Mouse (Mus musculus): ENCODE results near the gene Pnkd. TPM values are rescaled to one million over a fixed set of nuclear protein-coding genes. Genes with fewer than 3 reads are reported as not detected.
A peak's percentile ranks its signal among the peaks of the same experiment; 100 is the strongest.

The Pnkd gene
- total and polyA plus RNA-seq, 2 experiments from 2014 or later: 310 to 345 TPM

DNA sequence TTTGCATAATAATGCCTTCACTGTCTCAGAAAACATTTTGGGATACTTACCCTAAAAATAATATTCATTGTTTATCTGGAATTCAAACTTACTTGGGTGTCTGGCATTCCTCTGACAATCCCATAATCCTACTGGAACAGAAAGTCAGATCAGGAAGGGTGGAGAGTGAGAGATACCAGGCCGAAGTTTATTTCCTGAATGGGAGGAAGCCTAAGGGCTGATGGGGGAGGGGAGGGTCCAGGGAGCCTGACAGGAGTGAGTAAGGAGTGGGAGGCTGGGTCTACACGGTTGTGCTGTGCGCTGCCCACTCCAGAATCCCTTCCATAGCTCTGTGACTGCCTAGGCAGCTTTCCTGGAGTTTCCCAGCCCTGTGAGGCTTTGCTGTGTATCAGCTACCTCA is 25.0 kb downstream of the Pnkd start:
- no peak overlapping the region for H3K4me2 ChIP-seq (ENCODE audit: low read depth, low read length)

DNA sequence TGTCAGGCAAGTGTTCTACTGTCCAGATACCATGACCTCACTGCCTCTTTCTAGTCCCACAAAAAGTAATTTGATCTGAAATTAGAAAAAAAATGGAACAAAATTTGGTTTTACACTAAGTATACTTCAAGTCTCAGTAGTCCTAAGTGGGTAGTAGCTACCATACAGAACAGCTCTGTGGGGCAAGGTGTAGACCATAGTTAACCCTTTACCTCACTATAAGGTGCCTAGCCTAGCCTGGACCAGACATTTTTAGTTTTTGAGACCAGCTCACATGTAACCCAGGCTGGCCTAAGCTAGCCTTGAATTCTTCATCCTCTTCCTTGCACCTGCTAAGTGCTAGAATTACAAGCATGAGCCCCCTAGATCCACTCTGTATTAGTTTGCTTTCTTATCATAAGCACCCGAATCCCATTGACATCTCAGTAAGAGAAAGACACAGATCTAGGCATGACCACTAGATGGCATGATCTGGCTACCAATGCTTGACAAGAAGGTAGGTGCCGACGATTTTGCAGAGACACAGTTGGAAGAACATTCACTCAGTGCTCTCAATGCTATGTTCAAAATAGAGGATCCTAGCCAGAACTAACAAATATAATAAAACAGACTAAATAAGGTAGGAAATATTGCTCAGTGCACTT is 28.4 kb downstream of the Pnkd start:
- Histone ChIP-seq H3K36me3 (replicated peaks; ENCODE audit: control insufficient read depth, insufficient read depth, low read length) (no peaks in the 10 kb centered on the region), H3K4me1 (ENCODE audit: control insufficient read depth, insufficient read depth) (peaks cover 21% of the 10 kb centered on the region), H3K9me3 (replicated peaks; ENCODE audit: control insufficient read depth, low read length) (no peaks in the 10 kb centered on the region), H3K27ac (ENCODE audit: low read depth) (peak overlapping the region; percentile 5; the same call in 1 of the 2 replicates), H3K4me3 (ENCODE audit: low read depth, low read length) (no peak overlapping the region), H3K27me3 (ENCODE audit: control insufficient read depth, insufficient read depth, low read length) (no peaks in the 10 kb centered on the region), H3K9ac (replicated peaks; ENCODE audit: low read depth, low read length) (no peak overlapping the region), H3K4me2 (ENCODE audit: low read depth, low read length) (no peak overlapping the region)
- 2% methylated on average over 3 of the region's 3 CpGs for WGBS
- DNase-seq (ENCODE audit: low spot score) (peak; percentile 90), ATAC-seq (ENCODE audit: insufficient read depth, low read depth) (peak; percentile 34; the same call in 1 of the 2 replicates)
- no peak for TF ChIP-seq EP300 (IDR thresholded peaks at IDR 0.05; ENCODE audit: low read depth)
- TF ChIP-seq CTCF (IDR thresholded peaks at IDR 0.05; ENCODE audit: low read depth): peak; percentile 97

More for the DNA sequence above, 25.0 kb downstream of the Pnkd start:
- H3K27ac ChIP-seq (ENCODE audit: low read depth): peak overlapping the region; percentile 79
- H3K9ac ChIP-seq (replicated peaks; ENCODE audit: low read depth, low read length): no peak overlapping the region
- no peak overlapping the region for H3K4me3 ChIP-seq (ENCODE audit: low read depth, low read length)
- H3K36me3 ChIP-seq (replicated peaks; ENCODE audit: control insufficient read depth, insufficient read depth, low read length): no peaks in the 10 kb centered on the region
- TF ChIP-seq CTCF (IDR thresholded peaks at IDR 0.05; ENCODE audit: low read depth) (no peak), EP300 (IDR thresholded peaks at IDR 0.05; ENCODE audit: low read depth) (no peak)
- 0 out of 2 replicates have a peak, but pooled peaks have one; percentile 31 for ATAC-seq (ENCODE audit: insufficient read depth, low read depth)
- peaks cover 24% of the 10 kb centered on the region for H3K4me1 ChIP-seq (ENCODE audit: control insufficient read depth, insufficient read depth)
- DNase-seq (ENCODE audit: low spot score): no peak
- WGBS: 23% methylated on average over 3 of the region's 3 CpGs
- no peaks in the 10 kb centered on the region for H3K9me3 ChIP-seq (replicated peaks; ENCODE audit: control insufficient read depth, low read length)
- H3K27me3 ChIP-seq (ENCODE audit: control insufficient read depth, insufficient read depth, low read length): no peaks in the 10 kb centered on the region

DNA sequence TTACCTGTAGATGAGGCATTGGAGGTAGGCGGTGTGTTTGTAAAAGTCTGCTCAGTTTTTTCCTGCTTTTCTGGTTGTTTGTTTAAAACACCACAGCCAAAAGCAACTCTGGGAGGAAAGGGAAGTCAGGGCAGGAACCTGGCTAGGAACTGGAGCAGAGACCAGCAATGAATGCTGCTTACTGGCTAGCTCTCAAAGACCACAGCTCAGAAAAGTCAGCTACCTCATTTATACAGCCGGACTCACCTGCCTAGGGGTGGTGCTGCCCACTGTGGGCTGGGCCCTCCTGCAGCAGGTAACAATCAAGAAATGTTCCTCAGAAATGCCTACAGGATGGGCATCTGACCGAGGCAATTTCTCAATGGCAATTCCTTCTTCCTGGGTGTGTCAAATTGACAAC is 30.1 kb downstream of the Pnkd start:
- Histone ChIP-seq H3K27me3 (ENCODE audit: control insufficient read depth, insufficient read depth, low read length) (no peaks in the 10 kb centered on the region), H3K4me3 (ENCODE audit: low read depth, low read length) (no peak overlapping the region), H3K4me2 (ENCODE audit: low read depth, low read length) (no peak overlapping the region), H3K27ac (ENCODE audit: low read depth) (no peak overlapping the region), H3K9me3 (replicated peaks; ENCODE audit: control insufficient read depth, low read length) (no peaks in the 10 kb centered on the region), H3K9ac (replicated peaks; ENCODE audit: low read depth, low read length) (no peak overlapping the region), H3K4me1 (ENCODE audit: control insufficient read depth, insufficient read depth) (peaks cover 14% of the 10 kb centered on the region), H3K36me3 (replicated peaks; ENCODE audit: control insufficient read depth, insufficient read depth, low read length) (no peaks in the 10 kb centered on the region)
- no peak for DNase-seq (ENCODE audit: low spot score)
- WGBS: 75% methylated on average over 3 of the region's 3 CpGs
- no peak for ATAC-seq (ENCODE audit: insufficient read depth, low read depth)
- TF ChIP-seq EP300 (IDR thresholded peaks at IDR 0.05; ENCODE audit: low read depth) (no peak), CTCF (IDR thresholded peaks at IDR 0.05; ENCODE audit: low read depth) (no peak)

DNA sequence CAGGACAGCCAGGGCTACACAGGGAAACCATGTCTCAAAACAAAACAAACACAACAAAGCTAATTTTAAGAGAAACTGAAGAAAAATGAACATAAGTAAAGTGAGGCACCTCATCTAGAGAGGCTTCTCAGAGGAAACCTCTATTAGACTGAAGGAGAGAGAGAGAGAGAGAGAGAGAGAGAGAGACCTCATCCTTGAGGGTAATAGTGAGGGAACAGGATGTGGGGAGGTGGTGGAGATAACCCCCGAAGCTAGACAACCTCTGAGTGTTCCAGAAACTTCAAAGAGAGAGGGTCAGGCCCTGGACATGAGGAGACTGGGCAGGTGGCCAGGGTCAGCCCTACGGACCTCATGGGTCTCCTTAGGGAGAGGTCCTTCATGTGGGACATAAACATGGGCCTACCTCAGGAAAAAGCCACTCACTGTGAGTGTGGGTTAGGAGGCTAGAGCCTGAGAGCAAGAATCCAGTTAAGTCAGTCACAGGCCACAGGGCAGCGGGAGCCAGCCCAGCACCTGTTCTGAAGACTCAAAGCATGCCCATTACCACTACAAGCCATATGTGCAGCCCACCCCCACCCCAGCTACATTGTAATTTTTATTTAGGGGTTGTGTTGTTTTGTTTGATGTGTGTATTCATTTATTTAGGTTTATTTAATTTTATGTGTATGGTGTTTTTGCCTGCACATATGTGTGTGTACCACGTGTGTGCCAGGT is 31.5 kb downstream of the Pnkd start:
- ATAC-seq (ENCODE audit: insufficient read depth, low read depth) (no peak), DNase-seq (ENCODE audit: low spot score) (no peak)
- Histone ChIP-seq H3K36me3 (replicated peaks; ENCODE audit: control insufficient read depth, insufficient read depth, low read length) (no peaks in the 10 kb centered on the region), H3K4me2 (ENCODE audit: low read depth, low read length) (no peak overlapping the region), H3K9me3 (replicated peaks; ENCODE audit: control insufficient read depth, low read length) (no peaks in the 10 kb centered on the region), H3K4me1 (ENCODE audit: control insufficient read depth, insufficient read depth) (peaks cover 13% of the 10 kb centered on the region; the same call in 1 of the 2 replicates), H3K9ac (replicated peaks; ENCODE audit: low read depth, low read length) (no peak overlapping the region), H3K27me3 (ENCODE audit: control insufficient read depth, insufficient read depth, low read length) (no peaks in the 10 kb centered on the region), H3K4me3 (ENCODE audit: low read depth, low read length) (no peak overlapping the region), H3K27ac (ENCODE audit: low read depth) (no peak overlapping the region)
- TF ChIP-seq CTCF (IDR thresholded peaks at IDR 0.05; ENCODE audit: low read depth) (no peak), EP300 (IDR thresholded peaks at IDR 0.05; ENCODE audit: low read depth) (no peak)
- 57% methylated on average over 4 of the region's 4 CpGs for WGBS

DNA sequence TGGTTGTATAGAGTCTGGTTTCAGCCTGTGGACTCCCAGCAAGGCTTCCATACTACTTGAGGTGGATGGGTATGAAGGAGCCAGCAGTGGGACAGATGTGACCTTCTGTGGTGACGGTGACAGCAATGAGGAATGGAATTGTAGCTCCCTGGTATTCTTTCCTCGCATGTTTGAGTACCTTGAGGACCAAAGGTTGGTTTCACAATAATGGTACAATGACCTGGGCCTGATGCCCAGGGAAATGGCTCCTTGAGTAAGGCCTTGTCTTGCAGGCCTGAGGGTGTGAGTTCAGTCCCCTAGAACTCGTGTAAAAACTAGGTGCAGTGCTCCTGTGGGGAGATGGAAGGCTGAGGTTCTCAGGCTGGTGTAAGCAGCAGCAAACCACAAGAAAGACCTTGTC is 34.0 kb downstream of the Pnkd start:
- Histone ChIP-seq H3K9ac (replicated peaks; ENCODE audit: low read depth, low read length) (no peak overlapping the region), H3K27me3 (ENCODE audit: control insufficient read depth, insufficient read depth, low read length) (no peaks in the 10 kb centered on the region), H3K36me3 (replicated peaks; ENCODE audit: control insufficient read depth, insufficient read depth, low read length) (no peaks in the 10 kb centered on the region), H3K4me3 (ENCODE audit: low read depth, low read length) (no peak overlapping the region), H3K4me1 (ENCODE audit: control insufficient read depth, insufficient read depth) (peaks cover 14% of the 10 kb centered on the region), H3K4me2 (ENCODE audit: low read depth, low read length) (no peak overlapping the region), H3K27ac (ENCODE audit: low read depth) (no peak overlapping the region), H3K9me3 (replicated peaks; ENCODE audit: control insufficient read depth, low read length) (no peaks in the 10 kb centered on the region)
- ATAC-seq (ENCODE audit: insufficient read depth, low read depth) (no peak), DNase-seq (ENCODE audit: low spot score) (no peak)
- WGBS: 87% methylated on average over 3 of the region's 3 CpGs
- TF ChIP-seq EP300 (IDR thresholded peaks at IDR 0.05; ENCODE audit: low read depth) (no peak), CTCF (IDR thresholded peaks at IDR 0.05; ENCODE audit: low read depth) (no peak)

All from heart, postnatal 0 days (tissue).